Mouse (Mus musculus): ENCODE results near the gene Cyp3a13. TPM values are rescaled to one million over a fixed set of nuclear protein-coding genes. Genes with fewer than 3 reads are reported as not detected.
"Not testable (repeated sequence)": the region's sequence is repeated elsewhere in the genome, so short reads cannot be mapped to it uniquely, and the experiment has no call there.

Cyp3a13 gene
- polyA plus RNA-seq (2016; fragmentation: Nextera tagmentation; extraction: Ambion mirVana): not detected in 2 replicates

DNA sequence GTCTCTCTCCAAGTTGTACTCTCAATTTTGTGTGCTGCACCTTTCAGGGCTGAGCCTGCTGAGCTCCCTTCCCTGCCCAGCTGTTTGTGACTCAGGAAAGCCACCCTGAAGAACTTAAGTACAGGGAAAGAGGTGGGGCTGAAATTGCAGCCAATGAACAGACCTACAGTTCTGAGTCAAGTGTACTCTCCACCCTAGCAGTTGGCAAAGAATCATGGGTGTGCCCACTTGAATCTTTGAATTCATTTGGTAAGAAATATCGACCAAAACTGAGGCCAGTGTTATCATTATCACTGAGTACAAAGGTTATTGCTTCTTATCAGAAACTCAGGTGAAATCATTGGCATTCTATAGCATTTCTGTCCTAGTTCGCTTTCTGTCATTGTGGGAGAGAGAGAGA, at the start of gene Cyp3a13:
Gene Cyp3a13 (minus strand): TSS at position 88 of the 400 bp plus-strand sequence.
- WGBS: 56% methylated on average over 2 of the region's 2 CpGs
- Histone ChIP-seq H3K27ac (no peak within 1 kb of the TSS), H3K36me3 (no peaks in the 10 kb centered on the region), H3K27me3 (no peaks in the 10 kb centered on the region), H3K9ac (replicated peaks) (no peak within 1 kb of the TSS), H3K9me3 (no peaks in the 10 kb centered on the region), H3K4me3 (replicated peaks) (no peak within 1 kb of the TSS), H3K4me1 (replicated peaks) (no peaks in the 10 kb centered on the region), H3K4me2 (no peak within 1 kb of the TSS)
- no peak for ATAC-seq (ENCODE audit: insufficient number of reproducible peaks, insufficient read depth, low FRiP score, low TSS enrichment, low read depth)

DNA sequence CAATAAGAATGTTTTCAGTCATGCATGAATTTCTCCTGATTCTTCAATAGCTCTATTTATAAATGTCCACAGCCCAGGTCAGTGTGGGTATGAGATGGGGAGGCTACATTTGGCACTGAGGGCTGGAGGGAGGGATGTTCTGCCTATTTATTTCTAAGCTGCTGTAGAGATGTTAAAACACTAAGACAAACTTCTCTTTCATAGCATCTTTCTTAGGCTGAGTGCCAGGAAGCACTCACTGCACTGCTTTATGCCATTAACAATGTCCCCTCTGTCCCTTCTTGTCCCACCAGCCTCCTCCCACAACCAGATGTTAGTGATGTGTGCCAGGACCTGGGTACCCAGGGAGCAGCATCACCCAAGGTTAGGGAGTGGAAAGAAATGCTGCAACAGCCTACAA, 45.1 kb upstream of the Cyp3a13 start:
- H3K36me3 ChIP-seq: no peaks in the 10 kb centered on the region
- no peak overlapping the region for H3K4me2 ChIP-seq
- no peak for ATAC-seq (ENCODE audit: insufficient number of reproducible peaks, insufficient read depth, low FRiP score, low TSS enrichment, low read depth)
- no peaks in the 10 kb centered on the region for H3K9me3 ChIP-seq
- no peaks in the 10 kb centered on the region for H3K4me1 ChIP-seq (replicated peaks)
- no peak overlapping the region for H3K4me3 ChIP-seq (replicated peaks)
- H3K27ac ChIP-seq: no peak overlapping the region
- H3K9ac ChIP-seq (replicated peaks): no peak overlapping the region
- H3K27me3 ChIP-seq: peaks cover 2% of the 10 kb centered on the region; the same call in 1 of the 2 replicates

DNA sequence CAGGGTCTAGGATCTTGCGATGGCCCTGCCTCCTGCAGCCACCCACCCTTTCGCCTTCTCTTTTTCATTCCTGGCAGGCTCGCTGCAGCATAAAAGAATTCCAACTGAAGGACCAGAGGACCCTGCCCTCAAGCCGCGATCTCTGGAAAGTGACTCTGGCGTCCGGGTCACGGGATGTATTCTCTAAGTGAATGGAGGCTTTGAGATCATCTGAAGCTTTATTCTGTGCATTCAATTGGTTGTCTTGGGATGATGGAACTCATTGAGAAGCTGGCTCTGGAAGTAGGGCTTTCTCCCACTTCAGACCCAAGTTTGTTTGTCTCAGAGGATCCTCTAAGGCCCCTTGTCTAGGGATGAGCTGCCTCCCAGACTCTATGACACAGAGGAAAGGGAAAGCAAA, 41.5 kb upstream of the Cyp3a13 start, which contains the start of gene Gjc3:
Gene Gjc3 (minus strand): TSS at position 154 of the 400 bp plus-strand sequence.
- H3K4me3 ChIP-seq (replicated peaks): no peak within 1 kb of the TSS
- H3K27me3 ChIP-seq: peaks cover 2% of the 10 kb centered on the region; the same call in 1 of the 2 replicates
- 0 out of 2 replicates have a peak, but pooled peaks cover 2% of the 10 kb centered on the region for H3K9me3 ChIP-seq
- no peaks in the 10 kb centered on the region for H3K36me3 ChIP-seq
- no peak for ATAC-seq (ENCODE audit: insufficient number of reproducible peaks, insufficient read depth, low FRiP score, low TSS enrichment, low read depth)
- no peak within 1 kb of the TSS for H3K27ac ChIP-seq
- H3K4me1 ChIP-seq (replicated peaks): no peaks in the 10 kb centered on the region
- H3K9ac ChIP-seq (replicated peaks): no peak within 1 kb of the TSS
- WGBS: 81% methylated on average over 8 of the region's 8 CpGs
- H3K4me2 ChIP-seq: no peak within 1 kb of the TSS

DNA sequence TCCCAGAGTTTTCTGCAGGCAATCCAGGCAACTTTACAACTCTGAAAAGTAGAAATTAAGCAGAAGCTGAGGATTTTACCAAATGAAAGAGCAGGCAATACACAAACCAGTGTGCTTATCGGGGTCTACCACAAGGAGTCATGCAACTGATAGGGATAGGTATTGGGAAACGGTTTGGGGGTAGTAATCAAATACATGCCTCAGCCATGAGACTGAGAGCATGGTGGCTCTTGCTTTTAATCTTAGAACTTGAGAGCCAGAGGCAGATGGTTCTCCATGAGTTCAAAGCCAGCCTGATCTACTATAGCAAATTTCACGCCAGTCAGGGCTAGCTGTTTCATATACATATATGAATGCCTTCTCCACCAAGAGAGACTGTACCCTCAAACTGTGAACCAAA, 35.0 kb upstream of the Cyp3a13 start:
- 90% methylated on average over 3 of the region's 3 CpGs for WGBS
- no peak overlapping the region for H3K4me2 ChIP-seq
- no peak for ATAC-seq (ENCODE audit: insufficient number of reproducible peaks, insufficient read depth, low FRiP score, low TSS enrichment, low read depth)

DNA sequence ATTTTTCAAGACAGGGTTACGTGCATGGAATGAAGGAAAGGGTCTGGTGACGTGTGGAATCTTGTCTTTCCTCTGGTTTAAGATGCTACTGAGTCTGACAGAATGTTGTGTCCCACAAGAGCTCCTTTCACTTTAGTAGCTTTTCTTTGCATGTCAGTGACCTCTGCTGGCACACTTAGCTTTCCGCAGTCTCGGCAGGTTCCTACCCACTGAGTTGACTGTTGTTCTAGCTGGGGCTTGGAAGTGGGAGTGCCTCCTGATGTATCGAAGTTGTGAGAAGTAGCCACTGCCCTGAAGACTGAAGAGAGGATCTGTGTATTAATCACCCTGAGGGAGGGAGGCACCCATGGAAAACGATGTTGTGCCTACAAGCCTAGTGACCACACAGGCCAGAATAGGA, 29.8 kb upstream of the Cyp3a13 start:
- Histone ChIP-seq H3K36me3 (no peaks in the 10 kb centered on the region), H3K9me3 (no peaks in the 10 kb centered on the region), H3K4me2 (no peak overlapping the region), H3K27me3 (no peaks in the 10 kb centered on the region), H3K27ac (no peak overlapping the region), H3K4me1 (replicated peaks) (no peaks in the 10 kb centered on the region), H3K4me3 (replicated peaks) (no peak overlapping the region), H3K9ac (replicated peaks) (no peak overlapping the region)
- 43% methylated on average over 6 of the region's 6 CpGs for WGBS
- no peak for ATAC-seq (ENCODE audit: insufficient number of reproducible peaks, insufficient read depth, low FRiP score, low TSS enrichment, low read depth)

More for the DNA sequence above, 35.0 kb upstream of the Cyp3a13 start:
- Histone ChIP-seq H3K27ac (no peak overlapping the region), H3K9ac (replicated peaks) (no peak overlapping the region), H3K36me3 (no peaks in the 10 kb centered on the region), H3K27me3 (no peaks in the 10 kb centered on the region), H3K4me1 (replicated peaks) (no peaks in the 10 kb centered on the region), H3K4me3 (replicated peaks) (no peak overlapping the region), H3K9me3 (0 out of 2 replicates have a peak, but pooled peaks cover 2% of the 10 kb centered on the region)

DNA sequence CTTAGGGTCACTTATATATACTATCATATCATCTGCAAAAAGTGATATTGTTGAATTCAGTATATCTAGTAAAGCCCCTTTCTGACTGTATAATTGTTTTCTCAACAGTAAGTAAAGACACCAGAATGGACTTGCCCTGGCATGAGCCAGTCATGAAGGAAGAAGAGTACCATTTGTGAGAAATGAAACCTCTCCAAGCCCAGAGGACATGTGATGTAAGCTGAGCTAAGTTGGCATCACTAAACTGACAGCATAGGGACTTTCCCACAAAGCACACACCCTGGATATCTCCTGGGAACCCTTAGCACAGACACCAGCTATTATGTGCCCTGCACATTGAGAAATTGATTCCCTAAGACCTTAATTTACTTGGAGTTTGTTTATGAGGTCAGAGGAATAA, 25.9 kb upstream of the Cyp3a13 start:
- no peaks in the 10 kb centered on the region for H3K27me3 ChIP-seq
- no peak overlapping the region for H3K4me2 ChIP-seq
- H3K9me3 ChIP-seq: no peaks in the 10 kb centered on the region
- H3K27ac ChIP-seq: no peak overlapping the region
- no peaks in the 10 kb centered on the region for H3K36me3 ChIP-seq
- ATAC-seq (ENCODE audit: insufficient number of reproducible peaks, insufficient read depth, low FRiP score, low TSS enrichment, low read depth): no peak
- no peak overlapping the region for H3K4me3 ChIP-seq (replicated peaks)
- H3K9ac ChIP-seq (replicated peaks): no peak overlapping the region
- no peaks in the 10 kb centered on the region for H3K4me1 ChIP-seq (replicated peaks)

DNA sequence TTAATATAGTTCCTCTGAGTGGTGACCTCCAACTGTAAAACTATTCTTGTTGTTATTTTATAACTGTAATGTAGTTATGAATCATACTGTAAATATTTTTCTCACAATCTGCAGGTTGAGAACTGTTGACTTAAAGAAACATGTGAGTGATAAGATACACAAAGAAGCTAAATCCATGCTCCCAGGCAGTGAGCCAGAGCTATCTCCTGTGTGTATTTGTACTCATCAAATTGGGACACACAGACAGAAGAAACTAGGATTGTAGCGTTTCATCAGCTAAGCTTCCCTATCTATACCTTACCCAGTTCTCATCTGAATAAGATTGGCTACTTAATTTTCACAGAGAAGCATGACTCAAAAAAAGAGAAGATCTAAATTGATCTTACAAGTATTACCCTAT, 21.7 kb upstream of the Cyp3a13 start:
- Histone ChIP-seq H3K4me1 (replicated peaks) (no peaks in the 10 kb centered on the region), H3K27me3 (no peaks in the 10 kb centered on the region), H3K36me3 (no peaks in the 10 kb centered on the region), H3K9me3 (no peaks in the 10 kb centered on the region), H3K4me2 (no peak overlapping the region), H3K9ac (replicated peaks) (no peak overlapping the region), H3K4me3 (replicated peaks) (no peak overlapping the region), H3K27ac (no peak overlapping the region)
- no peak for ATAC-seq (ENCODE audit: insufficient number of reproducible peaks, insufficient read depth, low FRiP score, low TSS enrichment, low read depth)
- 72% methylated on average over 1 of the region's 1 CpGs for WGBS

DNA sequence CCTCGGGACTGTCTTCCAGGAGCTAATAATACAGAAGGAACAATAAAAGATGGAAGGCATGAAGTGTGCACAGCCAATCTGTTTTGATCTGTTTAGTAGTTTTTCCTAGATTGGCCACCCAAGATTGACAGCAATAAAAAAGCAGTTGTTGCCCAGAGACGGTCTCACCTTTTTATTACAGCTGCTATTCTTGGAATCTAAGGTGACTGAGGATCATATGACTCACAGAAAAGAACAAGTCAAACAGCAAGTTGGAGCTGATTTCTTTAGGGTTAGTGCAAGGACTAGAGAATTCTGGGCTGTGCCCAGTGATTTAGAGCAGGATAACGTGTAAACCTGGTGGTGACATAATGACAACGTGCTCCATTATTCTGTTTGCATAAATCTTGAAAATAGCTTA, 19.5 kb upstream of the Cyp3a13 start:
- no peak overlapping the region for H3K27ac ChIP-seq
- H3K36me3 ChIP-seq: no peaks in the 10 kb centered on the region
- no peak overlapping the region for H3K9ac ChIP-seq (replicated peaks)
- ATAC-seq (ENCODE audit: insufficient number of reproducible peaks, insufficient read depth, low FRiP score, low TSS enrichment, low read depth): no peak
- no peak overlapping the region for H3K4me3 ChIP-seq (replicated peaks)
- H3K4me1 ChIP-seq (replicated peaks): no peaks in the 10 kb centered on the region
- WGBS: 72% methylated on average over 4 of the region's 4 CpGs
- 0 out of 2 replicates have a peak, but pooled peaks cover 4% of the 10 kb centered on the region for H3K9me3 ChIP-seq
- H3K4me2 ChIP-seq: no peak overlapping the region
- H3K27me3 ChIP-seq: no peaks in the 10 kb centered on the region

DNA sequence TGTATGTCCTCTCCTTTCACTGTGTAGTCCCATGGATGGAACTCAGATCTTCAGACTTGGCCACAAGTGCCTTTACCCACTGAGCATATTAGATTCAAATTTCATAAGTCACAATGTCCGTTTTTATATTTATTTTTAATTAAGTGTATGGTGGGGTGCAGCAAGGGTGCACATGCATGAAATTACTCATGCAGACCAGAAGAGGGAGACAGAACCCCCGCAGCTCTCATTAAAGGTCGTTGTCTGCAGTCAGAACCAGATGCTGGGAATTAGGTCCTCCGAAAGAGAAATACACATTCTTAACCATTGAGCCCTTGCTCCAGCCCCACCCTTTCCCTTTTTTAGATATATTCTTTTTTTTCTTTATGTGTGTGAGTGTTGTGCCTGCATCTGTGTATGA, 15.8 kb upstream of the Cyp3a13 start:
- no peak overlapping the region for H3K27ac ChIP-seq
- no peak for ATAC-seq (ENCODE audit: insufficient number of reproducible peaks, insufficient read depth, low FRiP score, low TSS enrichment, low read depth)
- no peaks in the 10 kb centered on the region for H3K4me1 ChIP-seq (replicated peaks)
- H3K4me3 ChIP-seq (replicated peaks): no peak overlapping the region
- no peak overlapping the region for H3K4me2 ChIP-seq
- WGBS: 59% methylated on average over 4 of the region's 4 CpGs
- H3K36me3 ChIP-seq: no peaks in the 10 kb centered on the region
- 0 out of 2 replicates have a peak, but pooled peaks cover 4% of the 10 kb centered on the region for H3K9me3 ChIP-seq
- no peaks in the 10 kb centered on the region for H3K27me3 ChIP-seq
- no peak overlapping the region for H3K9ac ChIP-seq (replicated peaks)

DNA sequence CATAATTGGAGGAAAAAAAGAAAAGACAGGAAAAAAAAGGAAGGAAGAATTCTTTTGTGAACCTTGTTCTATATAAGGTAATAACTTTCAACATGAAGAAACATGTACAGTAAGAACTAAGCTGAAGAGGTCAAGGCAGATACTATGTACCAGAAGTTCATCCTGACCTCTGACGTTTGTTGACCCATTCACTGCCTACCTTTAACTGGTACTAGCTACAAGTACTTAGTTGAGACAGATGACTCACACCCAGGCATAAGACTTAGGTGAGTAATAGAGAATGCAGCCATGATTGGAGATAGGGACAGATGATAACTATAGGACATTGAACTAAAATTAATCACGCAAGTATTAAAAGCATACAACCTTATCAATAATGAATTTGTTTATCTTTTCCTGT, 15.1 kb upstream of the Cyp3a13 start:
- H3K27ac ChIP-seq: no peak overlapping the region
- H3K27me3 ChIP-seq: no peaks in the 10 kb centered on the region
- H3K4me1 ChIP-seq (replicated peaks): no peaks in the 10 kb centered on the region
- no peak overlapping the region for H3K9ac ChIP-seq (replicated peaks)
- no peak for ATAC-seq (ENCODE audit: insufficient number of reproducible peaks, insufficient read depth, low FRiP score, low TSS enrichment, low read depth)
- 0 out of 2 replicates have a peak, but pooled peaks cover 4% of the 10 kb centered on the region for H3K9me3 ChIP-seq
- no peak overlapping the region for H3K4me3 ChIP-seq (replicated peaks)
- 87% methylated on average over 2 of the region's 2 CpGs for WGBS
- no peak overlapping the region for H3K4me2 ChIP-seq
- no peaks in the 10 kb centered on the region for H3K36me3 ChIP-seq

DNA sequence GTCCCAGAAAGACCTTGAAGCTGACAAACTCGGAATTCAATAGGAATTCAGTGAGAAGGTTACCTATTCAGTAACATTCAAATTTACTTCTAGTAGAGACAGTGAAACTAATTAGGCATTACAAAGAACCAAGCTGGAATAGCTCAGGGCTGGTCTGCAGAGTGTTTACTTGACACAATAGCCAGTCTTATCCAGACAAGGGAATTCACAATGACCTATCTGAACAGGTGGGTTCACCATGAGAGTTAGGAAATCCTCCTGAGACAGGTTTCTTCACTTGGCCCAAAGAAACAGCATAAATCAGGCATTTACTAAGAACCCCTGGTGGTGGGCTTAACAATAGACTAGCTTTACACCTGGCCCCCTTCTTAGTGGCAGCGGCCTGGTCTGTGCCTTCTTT, 12.5 kb upstream of the Cyp3a13 start:
- H3K9ac ChIP-seq (replicated peaks); H3K4me1 ChIP-seq (replicated peaks); H3K4me3 ChIP-seq (replicated peaks); H3K4me2 ChIP-seq; H3K27me3 ChIP-seq; H3K36me3 ChIP-seq; H3K9me3 ChIP-seq; H3K27ac ChIP-seq; ATAC-seq (ENCODE audit: insufficient number of reproducible peaks, insufficient read depth, low FRiP score, low TSS enrichment, low read depth): not testable (repeated sequence)
- 74% methylated on average over 2 of the region's 2 CpGs for WGBS

DNA sequence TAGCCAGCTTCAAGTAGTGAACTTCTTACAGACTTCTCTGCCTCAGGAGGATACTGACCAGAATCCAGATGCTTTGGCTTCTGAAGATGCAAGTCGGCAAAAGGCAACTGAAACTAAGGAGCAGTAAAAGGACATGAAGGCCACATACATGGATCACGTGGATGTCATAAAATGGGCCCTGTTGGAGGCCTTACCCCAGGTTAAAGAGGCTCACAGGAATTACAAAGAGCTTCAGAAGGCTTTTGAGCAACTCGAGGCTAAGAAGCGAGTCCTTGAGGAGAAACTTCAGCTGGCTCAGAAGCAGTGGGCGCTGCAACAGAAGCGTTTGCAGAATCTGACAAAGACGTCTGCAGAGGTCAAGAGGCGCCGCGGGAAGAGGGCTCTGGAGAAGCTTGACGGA, 7.0 kb upstream of the Cyp3a13 start:
- Histone ChIP-seq H3K27ac (no peak overlapping the region), H3K9me3 (no peaks in the 10 kb centered on the region), H3K4me3 (replicated peaks) (no peak overlapping the region), H3K9ac (replicated peaks) (no peak overlapping the region), H3K27me3 (no peaks in the 10 kb centered on the region), H3K36me3 (no peaks in the 10 kb centered on the region), H3K4me1 (replicated peaks) (no peaks in the 10 kb centered on the region), H3K4me2 (no peak overlapping the region)
- 75% methylated on average over 11 of the region's 11 CpGs for WGBS
- no peak for ATAC-seq (ENCODE audit: insufficient number of reproducible peaks, insufficient read depth, low FRiP score, low TSS enrichment, low read depth)
